Mouse (Mus musculus): Measurements from ENCODE around the gene Ndufaf2. TPM values are rescaled to one million over a fixed set of nuclear protein-coding genes. Genes with fewer than 3 reads are reported as not detected.

Ndufaf2 gene
- polyA plus RNA-seq, 1 experiment: 29.1 TPM

DNA sequence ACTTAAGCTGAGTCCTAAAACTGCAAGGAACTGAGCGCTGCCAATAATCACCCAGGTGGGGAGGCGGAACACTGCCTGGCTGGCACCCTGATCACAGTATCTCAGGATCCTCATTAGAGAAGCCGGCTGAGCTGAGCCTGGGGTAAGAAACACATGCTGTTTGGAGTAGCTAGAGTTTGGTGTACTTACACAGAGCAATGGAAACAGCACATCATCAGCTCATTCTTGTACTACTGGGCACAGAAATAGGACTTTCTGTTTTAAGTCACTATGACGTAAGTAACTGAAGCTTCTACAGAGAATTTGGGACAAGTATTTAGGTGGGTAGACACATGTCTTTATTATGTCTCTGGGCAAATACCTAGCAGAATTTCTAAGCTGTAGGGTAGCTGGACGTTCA lies 72.4 kb downstream of the Ndufaf2 start:
- no peak for DNase-seq (ENCODE audit: low spot score)

DNA sequence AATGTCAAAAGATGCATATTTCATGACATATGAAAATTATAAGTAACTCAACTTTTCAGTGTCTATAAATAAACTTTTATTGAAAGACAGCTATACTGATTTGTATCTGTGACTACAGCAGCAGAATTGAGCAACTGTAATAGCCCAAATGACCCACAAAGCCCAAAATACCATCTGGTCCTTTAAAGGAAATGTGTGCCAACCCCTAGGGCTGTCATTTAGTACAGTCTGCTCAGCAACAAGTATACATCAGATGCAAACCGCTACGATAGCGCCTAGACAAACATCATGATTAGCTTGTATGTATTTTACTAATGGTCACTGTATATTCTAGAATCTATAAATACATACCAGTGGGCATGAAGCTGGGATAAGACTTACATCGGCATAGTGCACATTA lies 74.3 kb downstream of the Ndufaf2 start:
- no peak for DNase-seq (ENCODE audit: low spot score)

DNA sequence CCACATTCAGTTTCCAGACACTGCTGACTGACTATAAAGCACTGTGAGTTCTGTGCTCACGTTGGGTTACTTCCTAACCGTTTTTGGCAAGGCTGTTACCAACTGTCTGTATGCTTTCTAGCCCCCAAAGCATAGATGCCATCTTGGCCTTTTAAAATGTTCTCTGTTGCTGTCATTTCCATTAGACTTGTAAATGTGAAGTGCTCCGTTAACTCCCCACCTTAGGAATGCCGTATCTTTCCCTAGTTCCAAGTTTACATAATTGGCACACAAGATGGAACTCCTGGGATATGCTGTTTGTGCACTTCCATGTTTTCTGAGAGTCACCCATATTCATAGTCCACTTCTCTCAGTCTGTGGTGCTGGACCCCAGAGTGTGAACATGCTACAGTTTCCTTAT lies 80.5 kb downstream of the Ndufaf2 start:
- no peak for DNase-seq (ENCODE audit: low spot score)

DNA sequence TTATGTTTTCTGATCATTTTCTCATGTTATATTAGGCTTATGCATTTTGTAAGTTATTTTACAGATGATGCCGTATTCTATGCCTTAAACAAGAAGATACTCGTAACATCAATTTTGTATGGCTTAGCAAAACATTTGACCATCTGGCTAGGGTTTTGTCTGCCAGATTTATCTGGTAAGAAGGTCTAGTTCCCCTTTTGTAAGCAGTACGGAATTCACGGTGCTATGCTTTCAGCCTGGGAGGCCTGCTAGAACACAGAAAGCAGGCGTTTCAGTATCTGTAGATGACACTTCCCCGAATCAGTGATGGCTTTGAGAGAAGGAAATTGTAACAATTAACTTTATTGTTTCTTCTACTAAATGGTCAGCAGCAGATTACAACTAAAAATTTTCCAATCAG lies 80.9 kb downstream of the Ndufaf2 start:
- DNase-seq (ENCODE audit: low spot score): no peak

DNA sequence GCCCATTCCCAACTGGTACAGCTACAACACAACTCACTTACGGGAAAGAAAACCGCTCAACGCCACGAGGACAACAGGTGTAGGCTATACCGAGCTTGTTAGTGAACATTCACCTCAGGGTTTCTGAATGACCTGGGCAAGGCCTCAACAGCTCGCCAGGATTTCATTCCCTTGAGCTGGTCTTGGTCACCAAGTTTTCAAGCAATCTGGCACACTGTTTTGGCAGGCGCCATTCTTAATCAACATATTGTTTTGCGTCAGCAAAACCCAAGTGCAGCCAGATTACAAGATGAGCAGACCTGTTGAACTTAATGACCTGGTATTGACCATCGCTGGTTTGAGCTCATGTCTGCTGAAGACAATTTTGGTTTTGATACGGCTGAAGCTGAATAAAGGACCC lies 88.3 kb downstream of the Ndufaf2 start:
- no peak for DNase-seq (ENCODE audit: low spot score)

DNA sequence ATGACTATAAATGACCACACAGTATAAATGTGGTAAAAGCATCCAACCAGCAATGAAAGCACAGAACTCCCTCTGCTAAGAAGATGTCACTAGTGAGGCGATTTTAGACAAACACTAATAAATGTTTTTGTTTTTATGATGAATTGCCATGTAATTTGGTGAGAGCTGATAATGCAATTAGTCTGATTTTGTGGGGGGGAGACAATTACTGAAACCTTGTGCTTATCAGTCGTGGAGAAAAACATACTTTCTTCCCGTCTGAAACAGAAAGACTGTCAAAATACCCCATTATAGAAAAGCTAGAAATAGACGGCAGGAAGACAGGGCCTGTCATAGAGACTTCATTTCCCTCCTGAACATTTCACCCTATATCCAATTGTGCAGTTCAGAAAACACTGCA lies 89.3 kb downstream of the Ndufaf2 start:
- DNase-seq (ENCODE audit: low spot score): no peak

DNA sequence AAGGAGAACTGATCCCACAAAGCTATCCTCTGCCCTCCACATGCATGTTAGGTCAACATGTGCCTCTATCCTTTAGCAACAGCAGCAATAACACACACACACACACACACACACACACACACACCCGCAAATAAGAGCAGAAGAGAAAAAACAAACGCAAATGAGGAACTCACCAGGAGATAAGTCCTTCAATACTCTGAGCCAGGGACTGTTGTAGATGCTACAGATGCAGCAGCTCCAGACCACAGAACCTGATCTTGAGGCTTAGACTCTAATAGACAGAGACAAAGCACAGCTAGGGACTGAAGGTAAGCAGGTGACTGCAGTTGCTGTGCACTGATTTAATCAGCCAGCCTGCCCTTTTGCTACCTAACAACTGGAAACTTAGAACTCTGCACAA lies 92.4 kb downstream of the Ndufaf2 start:
- no peak for DNase-seq (ENCODE audit: low spot score)

DNA sequence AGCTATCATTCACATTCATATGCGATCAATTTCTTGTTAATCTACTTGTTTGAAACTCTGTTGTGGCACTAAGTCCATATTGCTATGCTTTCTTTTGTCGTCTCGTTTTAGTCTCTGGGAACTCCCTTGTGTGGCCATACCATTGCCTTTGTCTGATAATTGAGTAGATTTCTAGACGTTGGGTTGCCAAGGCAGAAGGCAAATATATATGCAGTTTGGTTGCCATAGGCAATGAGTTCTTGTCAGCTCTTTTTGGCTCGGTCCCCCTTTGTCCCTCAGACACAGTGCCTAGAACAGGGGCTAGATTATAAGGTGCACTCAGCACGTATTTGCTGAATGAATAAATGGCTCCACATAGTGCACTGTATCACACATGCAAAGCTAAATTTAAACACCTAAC lies 94.1 kb downstream of the Ndufaf2 start:
- DNase-seq (ENCODE audit: low spot score): no peak

DNA sequence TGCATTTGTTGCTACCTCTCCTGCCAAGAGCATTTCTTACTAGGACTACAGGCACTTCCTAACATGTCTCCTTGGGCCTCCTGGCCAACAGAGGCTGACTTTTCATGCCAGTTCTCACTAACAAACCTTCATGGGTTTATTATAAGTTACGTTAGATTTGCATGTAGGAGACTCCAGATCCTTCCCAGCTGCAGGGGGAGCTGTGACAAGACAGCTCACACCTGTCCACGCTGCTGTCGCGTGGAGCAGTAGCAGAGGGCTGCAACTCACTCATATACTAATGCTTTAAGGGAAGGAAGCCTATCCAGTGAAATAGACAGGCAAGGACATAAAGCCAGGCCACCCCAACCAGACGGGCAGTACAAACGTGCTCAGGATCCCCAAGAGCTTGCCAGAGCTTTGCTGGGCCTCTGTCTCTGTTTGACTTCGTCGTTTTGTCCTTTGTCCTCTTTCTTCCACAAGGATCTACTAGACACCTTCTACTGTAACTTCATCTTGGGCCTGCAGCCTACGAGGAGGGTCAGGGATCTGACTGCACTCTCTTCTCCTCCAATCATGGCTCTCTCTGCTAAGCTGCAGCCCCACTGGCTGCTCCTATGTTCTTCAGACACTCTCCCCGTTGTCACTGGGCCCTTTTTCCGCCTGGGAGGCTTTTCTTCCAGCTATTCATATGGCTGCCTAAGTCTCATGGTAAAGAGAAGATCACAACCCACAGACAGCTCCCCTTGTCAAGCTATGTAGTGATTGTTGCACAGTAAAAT lies 94.9 kb downstream of the Ndufaf2 start:
- DNase-seq (ENCODE audit: low spot score): no peak

DNA sequence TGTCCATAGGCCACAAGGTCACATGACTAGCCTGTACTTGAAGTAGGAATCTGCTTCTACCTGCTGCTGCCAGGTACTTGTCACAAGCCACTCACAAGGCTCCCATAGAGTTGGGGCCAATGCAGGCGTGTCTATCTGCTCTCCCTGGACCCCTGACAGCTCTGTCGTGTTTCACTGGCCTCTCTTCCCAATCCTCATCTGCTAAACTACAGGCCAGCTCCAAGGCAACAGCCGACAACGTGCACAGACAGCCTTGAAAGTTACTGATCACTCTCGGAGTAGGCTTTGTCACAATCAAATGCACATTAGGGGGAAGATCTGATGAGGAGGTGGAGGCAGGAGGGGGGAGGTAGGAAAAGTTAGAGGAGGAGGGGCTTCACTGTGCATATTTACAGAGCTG lies 95.5 kb downstream of the Ndufaf2 start:
- DNase-seq (ENCODE audit: low spot score): no peak

DNA sequence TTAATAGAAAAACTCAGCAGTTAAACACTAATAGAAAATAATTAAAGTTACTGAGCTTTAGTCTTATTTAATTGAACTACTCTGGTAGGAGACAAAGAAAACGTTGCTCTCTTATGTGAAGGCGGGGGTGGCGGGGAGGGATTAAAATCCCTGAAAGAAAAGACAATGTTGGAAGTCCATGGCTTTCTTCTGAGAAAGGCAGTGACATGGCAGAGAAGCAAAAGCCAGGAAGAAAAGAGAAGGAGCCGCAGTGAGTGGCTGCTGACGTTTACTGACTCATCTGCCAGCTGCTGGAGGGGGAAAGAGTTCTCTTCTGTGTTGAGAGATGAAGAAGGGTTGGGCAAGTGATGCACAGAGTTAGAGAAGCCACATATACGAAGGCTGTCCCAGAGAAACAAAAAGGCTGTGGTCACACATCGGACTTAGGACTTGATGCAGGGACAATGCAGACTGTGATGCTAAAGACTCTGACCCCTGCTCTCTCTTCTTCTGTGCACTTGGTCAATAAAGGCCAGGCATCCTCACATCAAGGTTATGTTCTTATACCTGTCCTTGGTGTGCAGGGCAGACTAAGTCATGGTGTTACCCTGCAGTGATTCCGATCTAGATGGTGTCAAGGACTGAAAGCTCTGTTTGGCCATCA lies 97.4 kb downstream of the Ndufaf2 start:
- DNase-seq (ENCODE audit: low spot score): no peak

DNA sequence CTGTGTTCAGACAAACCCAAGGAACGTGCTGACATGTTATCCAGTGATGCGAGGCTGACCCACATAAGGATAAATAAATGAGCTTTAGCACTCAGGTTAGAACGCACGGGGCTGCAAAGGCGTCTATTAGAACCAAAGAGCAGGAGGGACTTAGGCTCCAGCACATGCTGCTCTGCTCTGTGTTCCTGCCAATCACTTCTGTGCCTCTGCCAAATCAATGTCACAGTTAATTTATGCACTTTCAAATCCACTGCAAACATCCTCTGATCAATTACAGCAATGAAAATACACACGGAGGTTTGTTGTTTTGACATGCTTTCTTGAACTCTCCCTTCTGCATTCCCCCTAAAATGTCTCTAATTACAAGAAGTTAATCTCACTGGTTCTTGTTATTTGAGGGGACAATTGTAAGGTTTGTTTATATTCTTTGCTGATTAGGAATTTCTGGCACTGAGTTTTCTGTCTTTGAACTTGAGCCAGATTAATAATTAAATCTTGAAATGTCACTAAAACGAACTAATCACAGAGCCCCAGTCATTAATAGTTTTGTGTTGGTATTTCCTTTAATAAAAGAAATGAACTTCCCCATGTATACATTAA lies 98.0 kb downstream of the Ndufaf2 start:
- DNase-seq (ENCODE audit: low spot score): no peak

DNA sequence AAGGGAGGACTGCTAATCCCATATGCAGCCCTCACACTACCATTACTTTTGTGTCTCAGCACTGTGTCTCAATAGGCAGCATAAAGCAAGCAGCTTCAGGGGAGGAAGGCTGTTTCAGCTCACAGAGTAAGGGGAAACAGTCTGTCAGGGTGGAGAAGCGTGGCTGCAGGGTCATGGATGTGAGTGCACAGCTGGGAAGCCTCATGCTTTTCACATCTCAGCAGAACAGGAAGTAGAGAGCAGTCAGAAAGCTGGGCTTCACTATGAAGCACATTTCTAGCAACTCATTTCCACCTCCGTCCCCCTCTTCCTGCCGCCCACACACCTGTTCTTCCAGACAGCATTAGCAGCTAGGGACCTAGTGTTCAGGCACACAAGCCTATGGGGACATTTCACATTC lies 101.5 kb downstream of the Ndufaf2 start:
- no peak for DNase-seq (ENCODE audit: low spot score)

DNA sequence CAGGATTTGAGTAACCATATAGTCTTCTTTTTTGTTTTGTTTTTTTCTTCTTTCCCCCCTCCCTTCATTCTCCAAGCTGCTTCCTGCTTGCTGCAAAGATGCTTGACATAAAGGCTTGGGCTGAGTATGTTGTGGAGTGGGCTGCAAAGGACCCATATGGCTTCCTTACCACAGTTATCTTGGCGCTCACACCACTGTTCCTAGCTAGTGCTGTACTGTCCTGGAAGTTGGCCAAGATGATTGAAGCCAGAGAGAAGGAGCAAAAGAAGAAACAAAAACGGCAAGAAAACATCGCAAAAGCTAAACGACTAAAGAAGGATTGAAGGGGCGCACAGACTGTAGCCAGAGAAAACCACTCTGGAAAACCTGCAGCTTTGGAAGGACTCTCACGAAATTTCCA lies 111.1 kb downstream of the Ndufaf2 start:
- no peak for DNase-seq (ENCODE audit: low spot score)

DNA sequence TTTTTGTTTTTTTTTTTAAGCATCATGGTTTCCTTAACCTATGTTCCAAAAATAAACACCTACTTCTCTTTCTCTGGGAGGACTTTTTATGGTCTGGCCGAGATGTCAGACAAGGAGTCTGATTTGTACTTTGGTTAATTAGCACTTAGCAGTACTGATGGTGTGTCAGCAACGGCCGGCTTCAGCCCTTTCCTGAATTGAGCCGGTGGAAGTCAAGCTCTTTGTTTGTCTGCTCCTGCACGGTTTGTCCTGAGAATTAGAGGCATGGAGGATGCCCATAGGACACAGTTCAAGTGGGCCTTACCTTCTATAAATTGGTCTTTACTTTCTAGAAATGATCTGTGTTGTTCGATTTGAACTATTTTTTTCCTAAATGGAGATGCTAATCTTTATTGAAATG lies 111.5 kb downstream of the Ndufaf2 start:
- no peak for DNase-seq (ENCODE audit: low spot score)

DNA sequence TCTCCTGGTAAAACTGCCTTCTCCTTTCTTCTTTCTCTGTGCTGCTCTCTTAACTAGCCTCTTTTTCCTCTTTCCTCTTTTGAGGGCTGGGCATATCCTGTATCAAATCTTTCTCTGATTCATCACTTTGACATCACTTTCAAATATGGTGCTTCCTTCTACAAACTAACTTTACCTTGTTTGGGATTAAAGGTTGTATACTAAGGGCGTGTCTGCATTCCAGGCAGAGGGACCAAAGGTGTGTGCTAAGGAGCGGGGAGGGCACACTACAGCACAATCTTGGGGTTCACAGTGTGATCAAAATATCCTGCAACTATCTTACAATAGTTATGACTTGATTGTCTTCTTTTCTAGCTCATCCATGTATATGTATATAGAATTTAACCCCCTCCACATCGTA lies 112.4 kb downstream of the Ndufaf2 start:
- no peak for DNase-seq (ENCODE audit: low spot score)

DNA sequence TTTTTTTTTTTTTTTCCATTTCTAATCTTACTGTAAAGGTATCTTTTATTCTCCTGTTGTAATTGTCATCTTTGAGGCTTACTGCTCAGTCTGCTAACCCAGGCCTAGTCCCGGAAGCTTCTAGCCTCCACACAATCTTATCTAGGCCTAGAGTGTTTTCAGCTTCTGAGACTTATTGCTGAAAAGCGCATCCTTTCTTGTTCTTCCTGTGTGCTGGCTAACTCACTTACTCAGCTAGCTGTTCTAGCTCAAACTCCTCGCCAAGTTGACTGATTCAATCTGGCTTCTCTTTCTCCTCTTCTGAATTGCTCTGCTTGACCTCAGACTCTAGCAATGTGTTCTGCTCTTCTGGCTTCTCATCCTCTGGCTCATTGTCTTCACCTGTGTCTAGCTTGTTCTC lies 112.8 kb downstream of the Ndufaf2 start:
- DNase-seq (ENCODE audit: low spot score): no peak

DNA sequence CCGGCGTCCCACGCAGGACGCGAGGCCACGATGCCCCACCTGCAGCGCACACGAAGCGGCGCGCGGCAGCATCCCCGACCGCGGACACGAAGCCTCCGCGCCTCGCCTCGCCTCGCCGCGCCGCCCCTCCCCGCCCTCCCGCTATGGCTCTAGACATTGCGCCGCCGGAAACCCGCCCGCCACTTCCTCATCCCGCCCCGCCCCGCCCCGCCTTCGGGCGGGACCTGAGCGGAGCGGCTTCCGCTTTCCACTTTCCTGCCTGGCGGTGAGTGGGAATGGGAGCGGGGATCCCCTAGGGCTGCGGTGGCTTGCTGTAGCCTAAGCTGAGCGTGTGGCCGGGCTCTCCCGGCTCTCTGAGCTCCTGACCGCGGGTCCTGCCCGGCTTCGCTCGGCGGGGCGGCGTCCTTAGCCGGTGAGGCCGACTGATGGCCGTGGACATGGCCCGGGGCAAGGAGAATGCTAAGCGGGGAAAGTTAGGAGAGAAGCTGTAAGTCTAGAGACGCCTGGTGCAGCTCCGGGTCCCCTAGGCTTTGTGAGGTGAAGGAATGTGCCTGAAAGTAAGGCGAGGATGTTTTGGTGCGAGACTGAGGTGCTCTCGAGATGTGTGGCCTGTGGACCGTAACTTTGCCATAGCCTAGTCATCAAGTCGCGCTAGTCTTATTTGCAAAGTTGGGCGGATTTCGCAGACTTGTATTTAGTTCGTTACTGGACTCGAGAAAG lies 114.0 kb downstream of the Ndufaf2 start, which contains the start of gene Smim15:
Smim15 (plus strand) TSS at position 225 of the 720 bp plus-strand sequence.
- DNase-seq (ENCODE audit: low spot score): peak; percentile 81

DNA sequence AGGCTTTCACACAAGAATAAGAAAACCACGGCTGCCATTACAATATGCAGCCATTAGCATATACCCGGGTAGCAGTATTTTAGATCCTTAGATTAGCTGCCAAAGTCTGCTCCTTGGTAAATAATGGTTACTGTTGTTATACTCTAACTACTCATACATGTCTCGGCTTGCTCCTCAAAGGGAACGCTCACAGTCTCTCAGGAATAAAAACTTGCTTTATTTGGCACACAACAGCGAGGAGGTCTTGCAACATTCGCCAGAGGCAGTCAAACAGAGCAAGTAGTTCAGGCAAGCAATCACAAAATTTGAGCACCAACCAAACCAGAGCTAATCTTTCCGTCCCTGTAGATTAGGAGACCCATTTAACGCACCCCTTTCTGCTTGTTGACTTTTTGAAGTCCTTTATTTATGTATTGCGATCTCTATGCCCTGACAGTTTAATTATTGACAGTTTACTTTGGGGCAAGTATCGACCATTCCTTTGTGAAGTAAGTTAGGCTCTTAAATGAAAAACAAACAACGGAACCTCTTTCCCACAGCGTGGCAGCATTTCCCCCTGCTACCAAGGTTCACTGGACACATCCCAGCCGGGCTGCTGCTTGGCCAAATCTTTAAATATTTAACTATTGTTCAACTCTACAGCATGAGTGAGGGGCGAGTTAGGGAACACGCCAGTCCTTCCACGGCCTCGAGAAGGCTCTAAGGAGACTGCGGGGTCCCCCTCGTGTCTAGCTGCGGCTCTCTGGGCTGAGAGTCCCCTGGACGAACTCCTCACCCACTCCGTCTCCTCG lies 114.8 kb downstream of the Ndufaf2 start:
- DNase-seq (ENCODE audit: low spot score): peak; percentile 27

DNA sequence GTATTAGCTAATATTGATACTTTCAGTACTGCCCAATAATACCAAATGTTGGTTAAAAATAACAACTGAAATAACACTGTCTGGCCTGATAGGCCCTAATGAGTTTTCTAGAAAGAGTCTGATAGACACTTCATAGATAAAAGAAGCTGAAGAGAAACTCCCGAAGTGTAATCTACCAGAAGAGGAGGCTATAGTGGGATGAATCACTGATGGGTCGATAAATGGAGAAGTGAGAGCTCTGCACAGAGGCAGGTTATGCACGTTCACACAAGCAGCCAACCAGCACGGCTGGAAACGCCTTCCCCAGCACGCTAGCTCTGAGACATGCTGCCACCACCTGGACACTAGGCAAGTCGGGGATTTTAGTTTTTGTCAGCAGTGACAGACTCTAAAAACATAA lies 117.1 kb downstream of the Ndufaf2 start:
- DNase-seq (ENCODE audit: low spot score): peak; percentile 30

DNA sequence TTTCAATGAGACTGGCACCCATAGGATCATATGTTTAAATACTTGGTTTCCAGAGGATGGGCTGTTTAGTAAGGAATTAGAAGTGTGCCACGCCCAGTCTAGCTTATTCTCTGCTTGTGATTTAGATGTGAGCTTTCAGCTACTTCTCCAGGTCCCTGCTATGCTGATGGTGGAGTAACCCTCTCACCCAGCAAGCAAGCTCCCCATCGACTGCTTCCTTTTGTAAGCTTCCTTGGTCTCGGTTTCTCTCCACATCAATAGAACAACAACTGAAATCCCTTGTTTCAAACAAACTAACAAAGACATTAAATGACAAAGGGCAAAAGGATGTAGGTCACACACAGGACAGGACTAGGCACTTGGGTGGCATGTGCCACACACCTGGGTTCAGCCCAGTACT lies 118.0 kb downstream of the Ndufaf2 start:
- no peak for DNase-seq (ENCODE audit: low spot score)

DNA sequence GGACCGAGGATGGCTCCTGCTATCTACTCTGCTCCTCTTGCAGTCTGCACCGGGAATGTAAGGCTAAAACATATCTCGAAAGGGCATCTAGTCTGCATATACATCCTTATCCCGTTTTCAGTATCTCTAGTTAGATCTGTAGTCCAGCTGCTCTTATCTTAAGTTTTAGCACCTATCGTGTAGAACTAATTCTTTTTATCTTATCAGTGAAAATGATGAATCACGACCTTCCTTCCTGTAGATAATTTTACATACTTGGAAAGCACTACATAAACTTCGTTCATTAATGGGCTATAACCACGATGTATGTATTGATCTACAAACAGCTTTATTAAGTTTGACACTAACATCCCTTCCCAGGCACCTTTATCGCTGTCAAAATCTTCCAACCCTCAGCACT lies 118.5 kb downstream of the Ndufaf2 start:
- DNase-seq (ENCODE audit: low spot score): no peak
